Mouse (Mus musculus): ENCODE data around the gene Acvr2b. TPM values are rescaled to one million over a fixed set of nuclear protein-coding genes. Genes with fewer than 3 reads are reported as not detected.

Acvr2b gene
- polyA plus RNA-seq, 1 experiment from 2014 or later: 44.5 TPM

DNA sequence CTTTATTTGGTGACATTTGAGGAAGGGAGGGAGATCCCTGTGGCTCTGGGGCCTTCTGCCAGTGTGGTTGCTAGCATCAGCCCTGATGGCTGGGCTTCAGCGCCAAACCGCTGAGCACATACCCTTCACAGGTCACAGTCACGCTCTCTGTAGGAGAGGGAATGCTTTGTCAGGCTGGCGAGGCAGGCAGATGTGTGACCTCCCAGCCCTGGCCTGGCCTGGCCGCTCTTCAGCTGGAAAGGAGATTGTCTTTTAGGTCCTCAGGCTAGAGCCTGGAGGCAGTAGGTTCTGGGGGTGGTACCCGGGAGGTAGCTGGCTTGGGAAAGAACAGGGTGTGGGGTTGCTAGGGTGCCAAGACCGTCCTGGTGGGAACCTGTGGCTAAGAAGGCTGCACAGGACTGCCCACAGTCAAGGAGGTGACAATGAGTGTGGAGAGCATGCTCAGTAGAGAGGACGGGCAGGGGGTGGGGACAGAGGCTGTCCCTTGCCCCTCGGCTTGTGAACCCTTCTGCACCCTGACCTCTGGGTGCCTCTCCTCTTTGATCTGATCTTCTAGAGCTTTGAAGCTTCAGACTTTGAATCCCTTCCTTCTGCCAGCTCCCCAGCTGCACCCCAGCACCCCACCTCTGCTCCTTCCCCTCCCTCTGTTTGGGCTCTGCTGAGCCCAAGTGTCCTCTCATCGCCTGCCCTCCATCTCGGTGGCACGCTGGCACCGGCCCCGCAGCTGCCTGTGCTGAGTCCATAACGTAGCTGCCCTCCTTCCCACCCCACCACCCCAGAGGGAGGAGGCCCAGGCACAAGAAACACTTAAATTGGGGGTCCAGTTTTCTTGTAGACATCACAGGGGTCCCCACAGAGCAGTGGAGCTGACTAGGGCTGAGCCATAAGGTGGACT, 73.0 kb downstream of the Acvr2b start:
- H3K9ac ChIP-seq: no peak overlapping the region
- no peaks in the 10 kb centered on the region for H3K36me3 ChIP-seq
- no peaks in the 10 kb centered on the region for H3K9me3 ChIP-seq
- H3K27ac ChIP-seq: no peak overlapping the region
- 0 out of 2 replicates have a peak, but pooled peaks cover under 1% of the 10 kb centered on the region for H3K4me1 ChIP-seq
- H3K27me3 ChIP-seq: no peaks in the 10 kb centered on the region
- H3K4me2 ChIP-seq (replicated peaks): no peak overlapping the region
- no peak overlapping the region for H3K4me3 ChIP-seq
- ATAC-seq (ENCODE audit: insufficient number of reproducible peaks, insufficient read depth, low FRiP score, low TSS enrichment): peak; percentile 49; the same call in 1 of the 2 replicates
- WGBS: 66% methylated on average over 15 of the region's 15 CpGs

DNA sequence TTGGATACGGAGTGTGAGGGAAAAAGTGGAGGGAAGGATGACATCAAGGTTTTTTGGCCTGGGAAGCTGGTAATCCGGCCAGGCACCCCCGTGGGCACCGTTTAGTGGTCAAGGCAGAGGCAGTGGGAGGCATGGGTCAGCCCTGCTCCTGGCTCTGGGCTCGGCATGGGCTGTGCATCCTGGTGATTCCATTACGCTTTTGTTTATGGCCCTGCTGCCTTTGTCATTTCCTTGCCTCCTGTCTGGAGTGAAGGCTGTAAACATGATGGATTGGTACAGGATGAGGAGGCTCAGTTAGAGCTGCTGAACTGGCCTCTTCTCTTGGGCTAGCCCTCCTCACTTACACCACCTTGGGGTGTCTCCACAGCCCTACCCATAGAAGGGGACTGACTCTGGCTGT, 75.8 kb downstream of the Acvr2b start:
- H3K9ac ChIP-seq: no peak overlapping the region
- H3K27me3 ChIP-seq: no peaks in the 10 kb centered on the region
- no peaks in the 10 kb centered on the region for H3K4me1 ChIP-seq
- 59% methylated on average over 6 of the region's 6 CpGs for WGBS
- no peak for ATAC-seq (ENCODE audit: insufficient number of reproducible peaks, insufficient read depth, low FRiP score, low TSS enrichment)
- H3K27ac ChIP-seq: no peak overlapping the region
- H3K9me3 ChIP-seq: no peaks in the 10 kb centered on the region
- no peaks in the 10 kb centered on the region for H3K36me3 ChIP-seq
- no peak overlapping the region for H3K4me3 ChIP-seq
- no peak overlapping the region for H3K4me2 ChIP-seq (replicated peaks)

DNA sequence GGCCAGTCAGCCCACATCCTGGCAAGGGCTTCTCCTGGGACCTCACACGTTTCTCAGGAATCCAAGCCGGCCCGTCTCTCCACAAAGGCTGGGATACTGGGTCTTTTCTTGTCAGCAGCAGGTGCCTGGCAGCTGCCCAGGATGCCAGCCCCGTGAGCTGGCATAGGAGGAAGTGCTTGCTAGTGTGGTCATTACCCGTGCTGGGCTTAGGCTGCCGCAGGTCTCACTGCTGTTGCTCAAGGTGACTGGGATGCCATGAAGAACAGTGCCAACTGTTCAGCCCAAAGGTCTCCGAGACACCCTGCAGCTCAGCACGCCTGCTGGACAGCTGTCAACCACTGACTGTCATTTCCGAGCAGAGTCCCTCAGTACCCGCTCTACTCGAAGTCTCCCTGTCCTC, 76.4 kb downstream of the Acvr2b start:
- Histone ChIP-seq H3K27ac (no peak overlapping the region), H3K4me1 (no peaks in the 10 kb centered on the region), H3K4me2 (replicated peaks) (no peak overlapping the region), H3K9ac (no peak overlapping the region), H3K9me3 (no peaks in the 10 kb centered on the region), H3K36me3 (no peaks in the 10 kb centered on the region), H3K4me3 (no peak overlapping the region), H3K27me3 (no peaks in the 10 kb centered on the region)
- WGBS: 81% methylated on average over 11 of the region's 11 CpGs
- ATAC-seq (ENCODE audit: insufficient number of reproducible peaks, insufficient read depth, low FRiP score, low TSS enrichment): no peak

DNA sequence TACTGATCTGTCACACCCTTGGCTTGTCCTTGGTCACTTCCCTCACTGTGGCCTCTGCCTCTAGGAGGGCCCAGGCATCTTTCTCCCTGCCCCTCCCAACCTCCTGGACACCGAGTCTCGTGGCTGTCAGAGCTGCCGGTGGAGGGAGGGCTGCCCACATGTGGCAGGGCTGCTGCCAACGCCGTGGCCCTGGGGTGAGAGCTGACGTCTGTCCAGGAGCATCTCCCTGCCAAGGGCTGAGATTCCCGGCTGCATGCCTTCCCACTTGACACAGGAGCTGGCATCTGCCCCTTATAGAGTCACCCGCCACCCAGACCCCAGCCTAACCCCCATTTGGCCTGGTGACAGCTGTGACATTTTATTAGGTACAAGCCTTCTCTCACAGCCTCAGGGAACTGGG, 77.4 kb downstream of the Acvr2b start:
- no peaks in the 10 kb centered on the region for H3K36me3 ChIP-seq
- H3K4me1 ChIP-seq: no peaks in the 10 kb centered on the region
- no peak overlapping the region for H3K4me2 ChIP-seq (replicated peaks)
- 57% methylated on average over 8 of the region's 8 CpGs for WGBS
- H3K27ac ChIP-seq: no peak overlapping the region
- no peak overlapping the region for H3K4me3 ChIP-seq
- H3K9ac ChIP-seq: no peak overlapping the region
- ATAC-seq (ENCODE audit: insufficient number of reproducible peaks, insufficient read depth, low FRiP score, low TSS enrichment): no peak
- no peaks in the 10 kb centered on the region for H3K9me3 ChIP-seq
- no peaks in the 10 kb centered on the region for H3K27me3 ChIP-seq

DNA sequence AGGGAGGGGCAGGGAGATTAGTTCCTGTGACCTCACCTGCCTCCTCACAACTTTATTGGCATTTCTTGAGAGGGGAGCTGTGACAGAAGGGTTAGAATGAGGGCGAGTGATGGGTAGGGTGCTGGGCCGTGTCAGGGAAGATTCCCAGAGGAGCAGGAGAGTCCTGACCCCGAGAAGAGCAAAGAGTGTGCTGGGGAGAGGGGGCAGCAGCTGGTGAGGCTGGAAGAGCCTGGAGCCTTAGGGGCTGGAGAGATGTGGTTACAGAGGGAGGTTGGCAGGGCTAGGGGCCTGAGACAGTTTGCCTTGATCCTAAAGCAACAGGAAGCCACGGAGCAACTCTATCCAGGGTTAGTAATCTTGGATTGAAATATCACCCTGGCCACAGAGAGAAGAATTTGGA, 79.7 kb downstream of the Acvr2b start:
- Histone ChIP-seq H3K4me2 (replicated peaks) (no peak overlapping the region), H3K9me3 (no peaks in the 10 kb centered on the region), H3K4me3 (no peak overlapping the region), H3K4me1 (no peaks in the 10 kb centered on the region), H3K27ac (no peak overlapping the region), H3K9ac (no peak overlapping the region), H3K27me3 (no peaks in the 10 kb centered on the region), H3K36me3 (no peaks in the 10 kb centered on the region)
- WGBS: 87% methylated on average over 4 of the region's 4 CpGs
- ATAC-seq (ENCODE audit: insufficient number of reproducible peaks, insufficient read depth, low FRiP score, low TSS enrichment): no peak

DNA sequence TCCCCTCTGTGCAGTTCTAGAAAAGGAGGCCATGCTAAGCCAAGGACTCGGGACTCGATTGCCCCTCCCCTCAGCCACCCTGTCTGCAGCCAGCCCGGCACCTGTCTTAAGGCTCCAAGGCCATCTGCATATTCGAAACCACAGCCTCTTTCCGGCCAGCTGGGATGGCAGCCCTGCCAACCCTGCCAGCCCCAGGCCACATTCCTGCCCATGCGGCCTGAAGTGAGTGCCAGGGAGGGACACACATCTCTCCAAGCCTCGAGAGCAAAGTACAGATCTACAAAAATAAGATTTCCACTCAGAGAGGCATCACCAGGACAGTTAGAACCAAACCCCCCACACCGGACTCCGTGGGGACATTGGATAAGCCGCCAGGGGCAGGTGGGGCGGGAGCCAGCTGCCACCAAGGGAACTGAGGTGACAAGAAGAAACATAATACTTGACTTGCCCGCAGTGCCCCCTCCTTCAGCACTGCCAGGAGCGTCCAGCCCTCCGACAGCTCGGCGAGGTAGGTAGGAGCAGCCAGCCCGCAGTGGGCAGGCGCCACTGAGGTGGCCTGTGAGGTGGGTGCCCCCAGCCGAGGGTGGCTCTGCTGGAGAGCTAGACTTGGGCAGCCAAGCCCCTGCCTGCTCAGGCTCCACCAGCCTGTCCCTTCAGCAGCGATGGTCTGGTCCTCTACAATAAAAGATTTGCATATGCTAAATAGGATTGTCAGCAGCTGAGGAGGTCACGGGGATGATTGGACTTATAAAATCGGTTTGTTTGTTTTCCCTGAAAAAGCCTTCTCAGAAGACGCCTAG, 81.8 kb downstream of the Acvr2b start:
- no peaks in the 10 kb centered on the region for H3K4me1 ChIP-seq
- no peaks in the 10 kb centered on the region for H3K9me3 ChIP-seq
- H3K4me2 ChIP-seq (replicated peaks): no peak overlapping the region
- no peaks in the 10 kb centered on the region for H3K36me3 ChIP-seq
- ATAC-seq (ENCODE audit: insufficient number of reproducible peaks, insufficient read depth, low FRiP score, low TSS enrichment): no peak
- 48% methylated on average over 23 of the region's 23 CpGs for WGBS
- no peak overlapping the region for H3K27ac ChIP-seq
- H3K4me3 ChIP-seq: no peak overlapping the region
- no peak overlapping the region for H3K9ac ChIP-seq
- H3K27me3 ChIP-seq: no peaks in the 10 kb centered on the region

DNA sequence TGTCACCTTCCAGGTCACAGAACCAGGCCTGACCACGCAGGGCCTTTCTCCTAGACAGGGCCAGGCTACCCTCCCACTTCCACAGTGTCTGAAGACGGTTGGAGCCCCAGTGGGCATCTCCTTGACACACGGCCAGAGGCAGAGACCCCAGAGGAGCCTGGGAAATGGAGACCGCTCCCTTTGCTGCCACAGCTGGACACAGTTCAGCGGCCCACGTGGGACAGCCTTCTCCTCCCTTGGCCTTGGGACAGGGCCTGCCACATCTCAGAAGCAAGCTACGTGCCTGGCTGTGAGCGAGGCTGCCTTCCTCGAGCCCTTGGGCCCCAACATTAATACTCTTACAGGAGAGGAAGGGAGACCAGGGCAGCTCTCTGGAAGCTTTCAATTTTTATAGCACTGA, 82.5 kb downstream of the Acvr2b start:
- Histone ChIP-seq H3K27me3 (no peaks in the 10 kb centered on the region), H3K27ac (no peak overlapping the region), H3K9me3 (no peaks in the 10 kb centered on the region), H3K4me1 (no peaks in the 10 kb centered on the region), H3K36me3 (no peaks in the 10 kb centered on the region), H3K9ac (no peak overlapping the region), H3K4me3 (no peak overlapping the region), H3K4me2 (replicated peaks) (no peak overlapping the region)
- no peak for ATAC-seq (ENCODE audit: insufficient number of reproducible peaks, insufficient read depth, low FRiP score, low TSS enrichment)
- WGBS: 73% methylated on average over 9 of the region's 9 CpGs

Other genes with a start within 250 kb of the Acvr2b start
- 2.3 and 3.0 TPM in 2 replicates for gene Acaa1b, start 245.0 kb upstream of the Acvr2b start, polyA plus RNA-seq (2016; fragmentation: Nextera tagmentation; extraction: Ambion mirVana)
- gene Gm47289, start 243.0 kb upstream of the Acvr2b start, polyA plus RNA-seq (2016; fragmentation: Nextera tagmentation; extraction: Ambion mirVana): not detected in 2 replicates
- not detected in 2 replicates for gene Slc22a13, start 193.0 kb upstream of the Acvr2b start, polyA plus RNA-seq (2016; fragmentation: Nextera tagmentation; extraction: Ambion mirVana)
- gene Oxsr1, start 79.7 kb upstream of the Acvr2b start, polyA plus RNA-seq (2016; fragmentation: Nextera tagmentation; extraction: Ambion mirVana): 17.9 and 18.0 TPM in 2 replicates
- gene Acaa1a, start 62.4 kb upstream of the Acvr2b start, polyA plus RNA-seq (2016; fragmentation: Nextera tagmentation; extraction: Ambion mirVana): 93.7 and 97.8 TPM in 2 replicates
- 11.6 and 11.8 TPM in 2 replicates for gene Myd88, start 60.7 kb upstream of the Acvr2b start, polyA plus RNA-seq (2016; fragmentation: Nextera tagmentation; extraction: Ambion mirVana)
- gene Xylb, start 44.7 kb upstream of the Acvr2b start, polyA plus RNA-seq (2016; fragmentation: Nextera tagmentation; extraction: Ambion mirVana): 6.6 and 6.7 TPM in 2 replicates
- gene Slc22a14, start 36.6 kb upstream of the Acvr2b start, polyA plus RNA-seq (2016; fragmentation: Nextera tagmentation; extraction: Ambion mirVana): not detected in 2 replicates
- gene Exog, start 42.8 kb downstream of the Acvr2b start, polyA plus RNA-seq (2016; fragmentation: Nextera tagmentation; extraction: Ambion mirVana): 45.6 and 48.3 TPM in 2 replicates
- gene Scn5a, start 176.9 kb downstream of the Acvr2b start, polyA plus RNA-seq (2016; fragmentation: Nextera tagmentation; extraction: Ambion mirVana): 0.97 and 1.0 TPM in 2 replicates

All from embryonic facial prominence, embryonic 12.5 days (tissue).